Comparison of ENCODE assay signal across 21 mouse cellular contexts in genomic region chr12:34998778-34999467, GRCm38 (mm10). TPM values are rescaled to one million over a fixed set of nuclear protein-coding genes. Genes with fewer than 3 reads are reported as not detected.
DNase-seq lines count a peak whose midpoint lies in the region; ATAC-seq and TF ChIP-seq lines count a peak whose summit lies in the region.
"Had no signal": no experiment of that assay in that cellular context is flagged by ENCODE, and none has a peak within 500 bp of the region (broad histone marks: within the 10 kb centered on the region; RNA-seq: fewer than 3 reads in every experiment).

No protein-coding gene starts in this region.

- no peak overlapping the region for H3K27ac ChIP-seq in hindbrain, embryonic 16.5 days (ENCODE audit: low read depth, low read length)
- no peak overlapping the region; the same call in 1 of the 2 replicates for H3K27ac ChIP-seq in neural tube, embryonic 14.5 days (ENCODE audit: low read depth, low read length)
- H3K27ac ChIP-seq: embryonic facial prominence, embryonic 10.5 days; forebrain, embryonic 13.5 days; heart, embryonic 13.5 days had no signal

- no peak overlapping the region for H3K4me3 ChIP-seq in hindbrain, embryonic 16.5 days (ENCODE audit: low read length)
- no peak overlapping the region for H3K4me3 ChIP-seq in neural tube, embryonic 14.5 days (ENCODE audit: low read depth, low read length)
- H3K4me3 ChIP-seq: embryonic facial prominence, embryonic 10.5 days; forebrain, embryonic 13.5 days; heart, embryonic 13.5 days had no signal

- no peaks in the 10 kb centered on the region for H3K27me3 ChIP-seq in hindbrain, embryonic 16.5 days (replicated peaks; ENCODE audit: control insufficient read depth, insufficient read depth, low read length)
- H3K27me3 ChIP-seq in neural tube, embryonic 14.5 days (ENCODE audit: control insufficient read depth, insufficient read depth, low read length) = no peaks in the 10 kb centered on the region
- H3K27me3 ChIP-seq: forebrain, embryonic 13.5 days; heart, embryonic 13.5 days had no signal

- H3K36me3 ChIP-seq in hindbrain, embryonic 16.5 days (ENCODE audit: control insufficient read depth, insufficient read depth, low read length) = no peaks in the 10 kb centered on the region
- no peaks in the 10 kb centered on the region for H3K36me3 ChIP-seq in neural tube, embryonic 14.5 days (ENCODE audit: control insufficient read depth, insufficient read depth, low read length)
- H3K36me3 ChIP-seq: embryonic facial prominence, embryonic 10.5 days; heart, embryonic 13.5 days had no signal

- intact Hi-C loops in heart, postnatal 25 days (cut with DNase I) = no loop called here
- intact Hi-C loops in gastrocnemius, postnatal 36 days (cut with DNase I) = no loop called here

- no peak overlapping the region for H3K9ac ChIP-seq in hindbrain, embryonic 16.5 days (ENCODE audit: low read depth, low read length)
- H3K9ac ChIP-seq in neural tube, embryonic 14.5 days (replicated peaks; ENCODE audit: low read depth, low read length) = no peak overlapping the region
- H3K9ac ChIP-seq: forebrain, embryonic 13.5 days; forebrain, postnatal 0 days; heart, embryonic 13.5 days had no signal

- H3K4me1 ChIP-seq in hindbrain, embryonic 16.5 days (ENCODE audit: control insufficient read depth, insufficient read depth, low read depth, low read length) = no peaks in the 10 kb centered on the region
- H3K4me1 ChIP-seq in neural tube, embryonic 14.5 days (ENCODE audit: control insufficient read depth, insufficient read depth, low read length) = no peaks in the 10 kb centered on the region
- H3K4me1 ChIP-seq: embryonic facial prominence, embryonic 10.5 days; forebrain, embryonic 13.5 days; heart, embryonic 13.5 days had no signal

- peaks cover 3% of the 10 kb centered on the region for H3K9me3 ChIP-seq in hindbrain, embryonic 16.5 days (ENCODE audit: control insufficient read depth, low read length)
- no peaks in the 10 kb centered on the region for H3K9me3 ChIP-seq in neural tube, embryonic 14.5 days (ENCODE audit: control insufficient read depth, low read length)
- H3K9me3 ChIP-seq: embryonic facial prominence, embryonic 10.5 days; forebrain, embryonic 13.5 days; heart, embryonic 13.5 days had no signal

- DNase-seq in heart, adult 11 months = peak; percentile 14
- DNase-seq in heart, postnatal 25 days (ENCODE audit: low spot score) = no peak
- DNase-seq in brain, embryonic 14.5 days (ENCODE audit: low read depth) = peak; percentile 28
- no peak for DNase-seq in gastrocnemius, postnatal 36 days
- no peak for DNase-seq in kidney, adult 11 months
- DNase-seq: adrenal gland, postnatal 25 days; cerebellum, adult 2 months; cerebellum, postnatal 10 days; forebrain, postnatal 0 days; gastrocnemius, postnatal 14 days; heart, postnatal 4 days had no signal

- WGBS in hindbrain, embryonic 16.5 days = 58% methylated on average over 12 of the region's 12 CpGs
- WGBS in neural tube, embryonic 14.5 days = 46% methylated on average over 12 of the region's 12 CpGs

- no peak overlapping the region for H3K4me2 ChIP-seq in hindbrain, embryonic 16.5 days (ENCODE audit: low read length)
- no peak overlapping the region for H3K4me2 ChIP-seq in neural tube, embryonic 14.5 days (ENCODE audit: low read depth, low read length)
- H3K4me2 ChIP-seq: forebrain, embryonic 13.5 days; heart, embryonic 13.5 days had no signal

- TF ChIP-seq POLR2A in brain, embryonic 14.5 days (IDR thresholded peaks at IDR 0.05; ENCODE audit: borderline replicate concordance, extremely low read depth, insufficient read depth, insufficient read length, poor library complexity, severe bottlenecking) = no peak

- ATAC-seq in hindbrain, embryonic 16.5 days = peak; percentile 71
- peak; percentile 73 for ATAC-seq in neural tube, embryonic 14.5 days (ENCODE audit: low read depth)
- ATAC-seq: forebrain, embryonic 13.5 days; forebrain, postnatal 0 days had no signal

- TF ChIP-seq CTCF in brain, embryonic 14.5 days (IDR thresholded peaks at IDR 0.05; ENCODE audit: borderline replicate concordance, extremely low read depth, insufficient read depth, insufficient read length) = no peak

RNA-seq across cellular contexts. Expression of gene Prps1l1, which starts 14.4 kb away (rescaled TPM):
- not detected for total RNA-seq in heart, postnatal 25 days (2021)
- not detected in 2 replicates for polyA plus RNA-seq in brain, embryonic 14.5 days (2012; rRNA removed)
- polyA plus RNA-seq in hindbrain, embryonic 16.5 days (2015; fragmentation: Nextera tagmentation; extraction: Ambion mirVana) = not detected in 2 replicates
- polyA plus RNA-seq in neural tube, embryonic 14.5 days (2014; fragmentation: Nextera tagmentation; extraction: Ambion mirVana) = not detected in 2 replicates
- total RNA-seq in gastrocnemius, postnatal 36 days (2021) = not detected
- total RNA-seq: adrenal gland, postnatal 25 days; forebrain, postnatal 0 days; gastrocnemius, adult 18-20 months; gastrocnemius, postnatal 14 days; heart, postnatal 4 days; MEL had no signal
- polyA plus RNA-seq: C2C12; cerebellum, adult 2 months; embryonic facial prominence, embryonic 14.5 days; forebrain, embryonic 13.5 days; forebrain, postnatal 0 days; heart, embryonic 13.5 days; heart, postnatal 0 days had no signal

RNA-seq across cellular contexts. Expression of gene Snx13, which starts 48.1 kb away (rescaled TPM):
- total RNA-seq in heart, postnatal 25 days (2021) = 10 to 100 TPM; 57.3 to 61.4 TPM
- 10.8 and 13.3 TPM in 2 replicates for polyA plus RNA-seq in brain, embryonic 14.5 days (2012; rRNA removed)
- 28.8 and 30.7 TPM in 2 replicates for polyA plus RNA-seq in hindbrain, embryonic 16.5 days (2015; fragmentation: Nextera tagmentation; extraction: Ambion mirVana)
- polyA plus RNA-seq in neural tube, embryonic 14.5 days (2014; fragmentation: Nextera tagmentation; extraction: Ambion mirVana) = 32.2 and 35.2 TPM in 2 replicates
- total RNA-seq in gastrocnemius, postnatal 36 days (2021) = 10 to 100 TPM; 38.6 to 42.4 TPM

Comparison
In these comparisons a context has a peak if more than half of its experiments do, and no peak if none do; other contexts are left out.
1. DNase-seq: peak in heart, adult 11 months (single experiment) and brain, embryonic 14.5 days (single experiment); none in heart, postnatal 25 days (single experiment), gastrocnemius, postnatal 36 days (0 of 2) and kidney, adult 11 months (single experiment).